Mouse (Mus musculus) pancreas, adult 10 weeks (tissue): ENCODE measurements around the gene Jpt2. TPM values are rescaled to one million over a fixed set of nuclear protein-coding genes. Genes with fewer than 3 reads are reported as not detected.

Source experiments
- polyA plus RNA-seq: library from polyadenylated mRNA; stranded (reverse); fragments of 350-450 nt; fragmentation: Illumina TruSeq; extraction: RNeasy Lipid Tissue Mini Kit (QIAGEN cat#74804); gene quantifications from one replicate; pipeline ENCODE4 v1.2.3, GENCODE M21; 2015; ENCODE audit warnings: low read depth, low replicate concordance; ENCODE audit not compliant: insufficient read depth

Jpt2 gene
- 9.4 TPM for polyA plus RNA-seq

GRCm38 (mm10) chr17:24960135-24960851, at the start of gene Jpt2:
Jpt2 (minus strand) TSS chr17:24960689.

GRCm38 (mm10) chr17:24936259-24937237, 23.9 kb downstream of the Jpt2 start, which contains the start of gene Mapk8ip3:
Mapk8ip3 (minus strand) TSS chr17:24936977.

DNA sequence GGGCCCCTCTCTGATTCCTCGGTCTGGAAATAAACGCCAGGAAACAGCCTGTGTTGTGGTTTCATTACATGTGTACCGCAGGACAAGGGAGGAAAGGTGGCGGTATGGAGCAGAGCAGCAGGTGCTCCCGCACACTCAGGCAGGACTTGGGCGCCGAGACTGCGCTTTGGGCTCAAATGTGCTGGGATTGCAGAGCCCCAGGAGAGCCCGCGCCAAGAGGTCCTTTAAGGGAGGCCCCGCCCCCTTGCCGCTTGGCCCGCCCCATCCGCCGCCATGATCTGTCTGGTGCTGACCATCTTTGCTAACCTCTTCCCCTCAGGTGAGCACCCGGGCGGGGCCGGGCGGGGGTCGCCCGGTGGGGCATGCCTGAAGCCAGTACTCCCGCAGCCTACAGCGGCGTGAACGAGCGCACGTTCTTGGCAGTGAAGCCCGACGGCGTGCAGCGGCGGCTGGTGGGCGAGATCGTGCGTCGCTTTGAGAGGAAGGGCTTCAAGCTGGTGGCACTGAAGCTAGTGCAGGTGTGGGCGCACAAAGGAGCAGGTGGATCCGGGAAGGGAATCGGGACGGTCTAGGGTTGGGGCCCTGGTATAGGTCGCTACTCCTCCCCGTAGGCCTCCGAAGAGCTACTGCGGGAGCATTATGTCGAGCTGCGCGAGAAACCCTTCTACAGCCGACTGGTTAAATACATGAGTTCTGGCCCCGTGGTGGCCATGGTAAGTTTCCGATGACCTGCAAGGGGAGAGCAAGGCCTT, 64.1 kb downstream of the Jpt2 start, which contains the start of gene Nme3:
Gene Nme3 (plus strand): TSS at position 260 of the 752 bp plus-strand sequence.

GRCm38 (mm10) chr17:24894995-24895547, 65.4 kb downstream of the Jpt2 start, which contains the start of the genes Eme2 and Mrps34:
Eme2 (minus strand) TSS chr17:24895087.
Mrps34 (plus strand) TSS chr17:24895116.

Other genes with a start within 250 kb of the Jpt2 start
- not detected for gene Rnf151, start 242.6 kb downstream of the Jpt2 start, polyA plus RNA-seq
- gene Rps2, start 242.6 kb downstream of the Jpt2 start, polyA plus RNA-seq: 538 TPM
- 66.2 TPM for gene Ndufb10, start 236.2 kb downstream of the Jpt2 start, polyA plus RNA-seq
- not detected for gene Rpl3l, start 232.9 kb downstream of the Jpt2 start, polyA plus RNA-seq
- 68.8 TPM for gene Msrb1, start 224.0 kb downstream of the Jpt2 start, polyA plus RNA-seq
- 1.0 TPM for gene Hs3st6, start 207.7 kb downstream of the Jpt2 start, polyA plus RNA-seq
- gene Meiob, start 156.4 kb downstream of the Jpt2 start, polyA plus RNA-seq: not detected
- 23.1 TPM for gene Hagh, start 120.5 kb downstream of the Jpt2 start, polyA plus RNA-seq
- 3.8 TPM for gene Fahd1, start 110.3 kb downstream of the Jpt2 start, polyA plus RNA-seq
- 3.4 TPM for gene Igfals, start 94.7 kb downstream of the Jpt2 start, polyA plus RNA-seq
- 8.6 TPM for gene Nubp2, start 74.3 kb downstream of the Jpt2 start, polyA plus RNA-seq
- 7.3 TPM for gene Spsb3, start 74.0 kb downstream of the Jpt2 start, polyA plus RNA-seq
- gene Eme2, start 65.6 kb downstream of the Jpt2 start, polyA plus RNA-seq: 8.7 TPM
- gene Mrps34, start 65.6 kb downstream of the Jpt2 start, polyA plus RNA-seq: 13.1 TPM
- 3.3 TPM for gene Nme3, start 64.2 kb downstream of the Jpt2 start, polyA plus RNA-seq
- 42.5 TPM for gene Mapk8ip3, start 23.7 kb downstream of the Jpt2 start, polyA plus RNA-seq
- 3.4 TPM for gene Cramp1l, start 55.1 kb upstream of the Jpt2 start, polyA plus RNA-seq
- 2.6 TPM for gene Ift140, start 55.4 kb upstream of the Jpt2 start, polyA plus RNA-seq
- 28.7 TPM for gene Tmem204, start 122.9 kb upstream of the Jpt2 start, polyA plus RNA-seq
- gene Telo2, start 155.3 kb upstream of the Jpt2 start, polyA plus RNA-seq: 14.3 TPM
- not detected for gene Ptx4, start 160.1 kb upstream of the Jpt2 start, polyA plus RNA-seq
- 7.1 TPM for gene Clcn7, start 172.7 kb upstream of the Jpt2 start, polyA plus RNA-seq
- gene Ccdc154, start 201.8 kb upstream of the Jpt2 start, polyA plus RNA-seq: not detected
- not detected for gene Gm38655, start 214.8 kb upstream of the Jpt2 start, polyA plus RNA-seq
- gene BC003965, start 223.9 kb upstream of the Jpt2 start, polyA plus RNA-seq: 4.7 TPM
- gene Unkl, start 227.7 kb upstream of the Jpt2 start, polyA plus RNA-seq: 4.3 TPM